Mouse (Mus musculus) ovary, postnatal 10 days (tissue): Measurements from ENCODE around the gene Ikzf3.
A peak's percentile ranks its signal among the peaks of the same experiment; 100 is the strongest.

Experiments
- DNase-seq: peaks from one replicate; pipeline ENCODE4 v3.0.0; 2022; ENCODE audit warnings: low spot score

Ikzf3 gene

GRCm38 (mm10) chr11:98446562-98447474 is 99.0 kb downstream of the Ikzf3 start:
- no peak for DNase-seq

- DNase-seq = no peak
Observed at GRCm38 (mm10) chr11:98446213-98446561, 99.6 kb downstream of the Ikzf3 start, which contains the start of gene Grb7. TSS of gene Grb7 (plus strand) at chr11:98446394.

GRCm38 (mm10) chr11:98445679-98446078 is 100.2 kb downstream of the Ikzf3 start:
- DNase-seq = no peak

GRCm38 (mm10) chr11:98445238-98445637 is 100.6 kb downstream of the Ikzf3 start:
- DNase-seq = no peak

DNA sequence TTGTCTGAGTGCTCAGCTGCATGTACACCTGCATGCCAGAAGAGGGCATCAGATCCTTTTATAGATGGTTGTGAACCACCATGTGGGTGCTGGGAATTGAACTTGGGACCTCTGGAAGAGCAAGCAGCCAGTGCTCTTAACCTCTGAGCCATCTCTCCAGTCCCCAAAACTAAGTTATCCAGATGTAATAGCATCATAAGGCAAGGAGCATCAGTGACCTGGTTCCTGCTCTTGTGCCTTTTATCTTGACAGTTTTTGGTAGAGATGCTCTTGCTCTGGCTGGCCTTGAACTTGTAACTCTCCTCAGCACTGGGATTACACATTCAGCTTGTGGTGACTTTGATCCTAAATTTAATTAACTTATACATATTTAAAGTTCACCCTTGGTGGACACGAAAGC is 102.1 kb downstream of the Ikzf3 start:
- no peak for DNase-seq

DNA sequence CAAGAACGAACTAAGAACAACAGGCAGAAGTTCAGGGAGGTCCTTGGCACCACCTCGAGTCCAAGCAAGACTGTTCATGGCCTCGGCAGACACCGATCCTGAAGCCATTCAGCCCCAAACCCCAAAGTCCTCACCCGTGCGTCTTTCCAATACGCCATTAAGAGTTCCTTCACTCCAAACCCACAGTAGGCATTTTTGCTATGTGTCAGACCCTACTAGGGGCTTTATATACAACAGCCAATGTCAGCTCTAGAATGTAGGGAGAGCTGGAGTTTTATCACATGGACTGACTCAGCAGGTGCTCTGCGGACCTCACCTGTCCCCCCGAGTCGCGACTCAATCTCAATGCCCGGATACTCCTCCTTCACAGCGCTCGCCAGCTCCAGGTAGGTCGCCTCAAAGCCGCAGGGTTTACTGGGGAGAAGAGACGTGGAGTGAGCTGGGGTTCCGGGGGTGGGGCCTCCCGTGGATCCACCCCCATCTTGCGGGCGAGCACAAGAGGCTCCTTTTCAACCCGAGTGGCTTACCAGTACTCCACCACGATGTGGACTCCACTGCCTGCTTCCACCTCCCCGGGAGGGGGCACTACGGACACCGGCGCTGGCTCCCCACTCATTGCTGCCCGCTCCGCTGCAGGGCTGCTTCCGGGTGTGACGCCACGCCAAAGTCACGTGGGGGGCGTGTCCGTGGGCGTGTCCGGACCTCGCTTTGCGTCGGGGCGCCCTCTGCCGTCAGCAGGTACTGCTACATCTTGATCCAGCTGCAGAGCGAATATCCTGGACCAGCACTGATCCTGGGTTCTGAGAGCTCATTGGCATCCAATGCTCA is 107.3 kb downstream of the Ikzf3 start, which contains the start of gene Mien1:
Gene Mien1 (minus strand): TSS at position 661 of the 828 bp plus-strand sequence.
- peak; percentile 94 for DNase-seq

DNA sequence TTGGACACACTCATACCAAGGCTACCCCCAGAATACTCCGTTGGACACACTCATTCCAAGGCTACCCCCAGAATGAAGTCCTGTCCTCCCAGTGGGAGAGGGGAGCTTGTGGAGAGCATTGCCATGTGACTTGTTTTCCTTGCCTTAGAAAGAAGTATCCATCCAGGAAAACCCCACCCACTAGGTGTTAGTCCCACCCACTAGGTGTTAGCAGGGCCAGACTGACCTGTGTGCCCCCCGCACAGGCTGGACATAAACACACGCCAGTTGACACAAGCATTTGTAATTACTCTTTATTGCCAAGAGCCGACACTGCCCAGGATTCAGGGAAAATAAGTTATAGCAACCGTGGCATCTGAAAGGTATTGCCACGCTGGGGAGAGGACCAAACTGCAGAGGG is 108.4 kb downstream of the Ikzf3 start:
- DNase-seq = no peak

- no peak for DNase-seq
Observed at GRCm38 (mm10) chr11:98435723-98436122, 110.1 kb downstream of the Ikzf3 start.

DNA sequence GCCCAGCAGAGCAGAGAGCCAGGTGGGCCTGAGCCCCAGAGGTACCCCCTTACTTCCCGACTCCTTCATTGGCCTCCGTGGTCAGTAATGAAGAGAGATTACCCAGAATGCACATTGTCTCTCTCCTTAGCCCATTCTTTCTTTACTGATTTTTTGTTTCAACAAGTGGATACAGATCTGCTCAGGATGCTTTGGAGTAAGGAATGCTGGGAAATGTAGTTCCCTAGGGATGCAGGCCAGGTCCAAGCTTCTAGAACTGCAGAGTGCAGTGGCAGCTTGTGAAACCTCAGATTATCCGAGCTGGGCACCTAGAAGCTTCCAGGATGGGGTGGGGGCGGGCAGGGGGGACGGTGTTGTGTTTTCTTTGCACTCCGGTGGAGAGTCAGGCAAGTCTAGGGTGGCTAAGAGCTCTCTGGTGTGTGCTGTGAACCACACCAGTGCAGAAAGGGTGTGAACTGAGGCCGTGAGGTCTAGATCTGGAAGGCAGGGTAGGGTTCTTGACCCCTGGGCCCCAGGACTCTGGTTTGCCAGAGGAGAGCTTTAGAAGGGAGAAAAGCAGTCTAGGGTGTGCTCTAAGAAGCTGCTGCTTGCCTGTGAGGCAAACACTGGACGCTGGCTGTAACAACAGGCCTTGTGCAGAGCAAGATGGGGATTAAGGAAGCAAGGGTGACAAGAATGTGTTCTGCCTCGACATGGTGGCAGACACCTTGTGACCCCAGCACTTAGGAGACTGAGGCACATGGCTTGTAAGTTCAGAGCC is 113.9 kb downstream of the Ikzf3 start:
- DNase-seq = no peak

DNA sequence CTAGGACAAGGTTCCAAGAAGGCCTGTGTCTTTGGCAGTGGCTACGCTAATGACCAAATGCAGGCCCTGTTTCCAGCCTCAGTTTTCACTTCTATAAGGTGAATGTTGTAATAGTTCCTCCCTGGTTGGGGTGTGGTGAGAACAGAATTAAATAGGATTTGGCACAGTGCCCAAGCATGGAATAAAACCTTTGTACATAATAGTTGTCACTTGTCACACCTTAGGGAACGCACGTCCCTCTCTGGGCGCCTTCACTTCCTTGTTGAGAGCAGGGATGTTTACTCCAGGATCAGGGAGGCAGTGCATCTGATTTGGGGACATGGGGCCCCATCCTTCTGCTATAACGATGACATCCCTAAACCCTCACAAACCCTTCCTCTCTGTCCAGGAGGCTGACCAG is 117.4 kb downstream of the Ikzf3 start:
- DNase-seq = no peak

- no peak for DNase-seq
Observed at GRCm38 (mm10) chr11:98426592-98426991, 119.2 kb downstream of the Ikzf3 start.

- DNase-seq = no peak
Observed at GRCm38 (mm10) chr11:98418939-98419547, 126.8 kb downstream of the Ikzf3 start.

DNA sequence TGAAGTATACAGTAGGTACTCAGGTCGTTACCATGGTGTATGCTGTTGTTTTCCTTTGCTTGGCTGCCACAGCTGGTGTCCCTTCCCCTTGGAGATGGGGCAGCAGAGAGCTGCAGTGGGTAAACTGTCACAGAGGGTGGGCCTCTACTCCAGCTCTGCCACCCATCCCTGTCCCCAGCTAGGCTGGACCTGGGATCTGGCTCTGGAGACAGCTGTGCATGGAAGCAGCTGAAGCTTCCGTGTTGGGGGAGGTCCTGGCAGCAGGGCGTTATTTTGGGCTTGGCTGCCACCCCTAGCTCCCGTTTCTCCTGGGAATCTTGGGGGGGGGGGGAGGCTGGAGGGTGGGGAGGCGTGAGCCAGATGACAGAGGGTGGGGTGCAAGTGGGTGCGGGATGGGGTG is 127.6 kb downstream of the Ikzf3 start:
- DNase-seq = no peak

DNA sequence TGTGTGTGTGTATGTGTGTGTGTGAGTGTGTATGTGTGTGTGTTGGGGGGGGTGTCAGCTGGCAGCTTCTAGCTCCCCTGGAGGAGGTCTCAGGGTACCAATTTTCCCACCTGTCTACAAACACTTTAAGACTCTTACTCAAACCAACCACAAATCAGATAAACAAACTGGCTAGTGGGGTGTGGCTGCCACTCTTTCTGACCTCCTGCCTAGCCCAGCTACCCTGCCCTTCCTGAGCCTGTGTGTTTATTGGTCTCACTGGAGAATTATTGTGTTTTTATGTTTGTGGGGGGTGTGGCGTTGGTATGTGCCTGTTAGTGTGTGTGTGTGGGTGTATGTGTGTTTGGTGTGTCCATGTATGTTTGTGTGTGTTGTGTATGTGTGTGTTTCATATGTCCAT is 128.8 kb downstream of the Ikzf3 start:
- no peak for DNase-seq
